Mouse (Mus musculus) E14TG2a.4 (cell line): ENCODE data around the gene Pde4d.

Experiments used
- H3K27me3 ChIP-seq: 2 replicates; pipeline ENCODE4 v1.6.1; 2014; ENCODE audit warnings: low read length, control low read depth; ENCODE audit not compliant: insufficient read depth
- H3K36me3 ChIP-seq: 2 replicates; pipeline ENCODE4 v1.6.1; 2014; ENCODE audit warnings: low read length, control low read depth; ENCODE audit not compliant: insufficient read depth
- H3K4me1 ChIP-seq: replicated peaks from 2 replicates; pipeline ENCODE4 v1.6.1; 2014; ENCODE audit warnings: low read depth, low read length, control low read depth
- H3K4me3 ChIP-seq: replicated peaks from 2 replicates; pipeline ENCODE4 v1.5.1; 2014; ENCODE audit warnings: mild to moderate bottlenecking, low read length
- H3K9me3 ChIP-seq: 2 replicates; pipeline ENCODE4 v1.6.1; 2014; ENCODE audit warnings: low read length, control low read depth
- CTCF ChIP-seq: conservative IDR thresholded peaks from 2 replicates; pipeline ENCODE4 v1.5.1; 2014; ENCODE audit warnings: low read length
- NANOG ChIP-seq: IDR thresholded peaks from 2 replicates; pipeline ENCODE4 v1.6.1; 2014; ENCODE audit warnings: borderline replicate concordance, low read length, mixed read lengths
- POU5F1 ChIP-seq: IDR thresholded peaks from 2 replicates; pipeline ENCODE4 v1.6.1; 2014; ENCODE audit warnings: low read length, borderline replicate concordance

Gene Pde4d

DNA sequence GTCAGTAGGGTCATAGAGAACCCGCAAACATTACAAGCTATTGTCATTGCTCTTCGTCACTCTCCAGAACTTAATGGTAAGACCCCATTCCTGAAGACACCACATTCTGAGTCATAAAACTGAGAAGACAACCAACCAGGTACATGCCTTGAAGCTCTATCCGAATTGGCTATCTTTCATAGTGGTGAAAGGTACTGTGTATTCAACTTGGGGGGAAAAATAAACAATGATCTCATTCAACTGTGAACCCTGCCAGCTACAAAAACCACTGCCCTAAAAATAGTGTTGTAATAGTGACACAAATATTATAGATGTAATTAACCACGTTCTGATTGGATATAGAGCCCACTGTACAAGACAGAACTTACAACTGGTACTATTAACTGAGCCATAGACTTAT, 1140.3 kb downstream of the Pde4d start:
- no peaks in the 10 kb centered on the region for H3K9me3 ChIP-seq
- H3K4me1 ChIP-seq, result no peaks in the 10 kb centered on the region
- H3K36me3 ChIP-seq, result no peaks in the 10 kb centered on the region
- no peaks in the 10 kb centered on the region for H3K27me3 ChIP-seq
- no peak overlapping the region for H3K4me3 ChIP-seq
- TF ChIP-seq CTCF, result no peak
- no peak for TF ChIP-seq POU5F1
- no peak for TF ChIP-seq NANOG

DNA sequence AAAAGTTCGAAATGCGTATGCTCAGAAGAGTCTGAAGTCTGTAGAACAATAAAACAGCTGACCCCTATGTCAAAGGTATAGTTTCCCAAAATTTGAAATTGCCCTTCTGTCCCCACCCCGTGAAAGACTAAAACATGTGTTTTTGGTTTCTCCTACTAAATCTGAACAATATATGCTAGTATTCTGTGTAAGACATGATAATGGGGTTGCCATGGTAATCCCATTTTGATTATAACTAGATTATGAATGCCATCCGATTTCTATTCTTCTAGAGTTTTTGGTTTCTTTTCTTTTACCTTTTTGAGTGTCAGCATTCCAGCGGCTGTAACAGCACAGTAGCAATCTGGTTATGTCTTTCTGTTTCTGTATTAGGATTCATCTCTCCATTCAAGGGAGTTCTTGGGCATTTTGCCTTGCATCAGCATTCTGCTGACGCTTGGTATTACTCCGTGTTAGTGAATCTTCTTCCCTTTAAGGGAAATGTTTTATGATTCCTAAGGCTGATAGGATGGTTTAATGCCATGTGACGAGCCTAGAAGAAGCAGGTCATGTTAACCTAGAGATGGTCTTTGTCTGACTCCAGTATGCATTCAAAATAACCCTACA, 1142.5 kb downstream of the Pde4d start:
- H3K4me3 ChIP-seq, result no peak overlapping the region
- H3K4me1 ChIP-seq, result no peaks in the 10 kb centered on the region
- no peaks in the 10 kb centered on the region for H3K36me3 ChIP-seq
- no peaks in the 10 kb centered on the region for H3K9me3 ChIP-seq
- no peak for TF ChIP-seq CTCF
- TF ChIP-seq NANOG, result no peak
- TF ChIP-seq POU5F1, result no peak
- no peaks in the 10 kb centered on the region for H3K27me3 ChIP-seq

DNA sequence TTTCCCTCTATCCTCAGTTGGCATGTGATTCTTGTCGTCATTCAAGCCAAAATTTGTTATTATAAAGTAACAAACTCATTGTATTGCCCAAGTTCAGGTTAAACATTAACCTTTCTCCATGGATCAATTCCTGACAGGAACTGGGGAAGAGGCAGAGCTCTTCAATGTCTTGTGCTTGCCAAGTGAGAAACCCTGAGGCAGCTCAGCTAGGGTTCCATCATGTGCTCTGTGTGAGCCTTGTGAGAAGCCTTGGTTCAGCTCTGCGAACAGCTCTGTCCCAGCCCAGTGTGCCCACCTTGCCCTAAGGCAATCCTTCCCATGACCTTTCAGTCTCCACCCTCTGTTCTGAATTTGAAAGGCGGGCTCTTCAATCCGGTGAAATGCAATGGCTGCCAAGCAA, 1150.0 kb downstream of the Pde4d start:
- no peaks in the 10 kb centered on the region for H3K27me3 ChIP-seq
- no peaks in the 10 kb centered on the region for H3K9me3 ChIP-seq
- H3K4me1 ChIP-seq, result peaks cover 35% of the 10 kb centered on the region
- TF ChIP-seq NANOG (peak; percentile 11; the same call in 1 of the 2 replicates), CTCF (no peak)
- no peak overlapping the region for H3K4me3 ChIP-seq
- H3K36me3 ChIP-seq, result no peaks in the 10 kb centered on the region

DNA sequence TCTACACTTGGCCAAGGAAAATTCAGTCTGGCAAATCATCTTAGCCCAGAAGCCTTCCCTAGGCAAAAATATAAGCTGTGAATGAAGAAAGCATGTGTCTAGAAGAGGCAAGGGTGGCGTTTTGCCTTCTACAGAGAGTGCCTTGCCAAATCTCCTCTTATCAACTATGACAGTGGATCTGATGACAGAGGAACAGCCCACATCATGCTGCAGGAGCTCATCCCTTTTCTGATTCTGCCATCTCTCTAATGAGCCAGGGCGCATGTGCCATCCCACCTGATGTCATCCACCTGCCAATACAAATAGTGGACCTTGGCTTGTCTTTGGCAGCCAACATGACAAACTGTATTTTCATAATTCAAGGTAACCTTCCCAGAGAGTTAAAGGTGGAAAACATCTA, 1154.3 kb downstream of the Pde4d start:
- no peaks in the 10 kb centered on the region for H3K36me3 ChIP-seq
- TF ChIP-seq POU5F1, result no peak
- no peak for TF ChIP-seq CTCF
- TF ChIP-seq NANOG, result no peak
- H3K4me1 ChIP-seq, result peaks cover 42% of the 10 kb centered on the region
- no peak overlapping the region for H3K4me3 ChIP-seq
- H3K9me3 ChIP-seq, result no peaks in the 10 kb centered on the region
- no peaks in the 10 kb centered on the region for H3K27me3 ChIP-seq

DNA sequence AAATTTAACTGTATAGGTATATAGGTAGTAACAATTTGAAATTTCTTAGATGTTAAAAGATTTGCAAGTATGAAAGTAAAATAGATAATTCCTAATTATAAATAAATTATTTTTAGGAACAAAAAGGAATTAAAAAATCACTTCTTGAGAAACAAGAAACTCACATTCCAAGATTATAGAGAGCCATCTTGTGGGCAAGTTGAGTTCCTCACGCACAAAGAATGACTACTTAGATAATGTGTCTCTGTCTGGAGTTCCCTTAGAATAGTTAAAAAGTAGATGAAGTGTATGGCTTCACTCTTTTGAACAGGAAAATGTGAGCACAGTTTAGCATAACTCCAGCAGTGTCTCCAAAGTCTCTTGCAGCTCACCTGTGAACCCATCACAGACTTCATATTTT, 1155.4 kb downstream of the Pde4d start:
- H3K27me3 ChIP-seq, result no peaks in the 10 kb centered on the region
- no peak overlapping the region for H3K4me3 ChIP-seq
- H3K4me1 ChIP-seq, result peaks cover 44% of the 10 kb centered on the region
- TF ChIP-seq POU5F1 (no peak), NANOG (no peak), CTCF (no peak; the same call in 1 of the 2 replicates)
- no peaks in the 10 kb centered on the region for H3K9me3 ChIP-seq
- no peaks in the 10 kb centered on the region for H3K36me3 ChIP-seq

DNA sequence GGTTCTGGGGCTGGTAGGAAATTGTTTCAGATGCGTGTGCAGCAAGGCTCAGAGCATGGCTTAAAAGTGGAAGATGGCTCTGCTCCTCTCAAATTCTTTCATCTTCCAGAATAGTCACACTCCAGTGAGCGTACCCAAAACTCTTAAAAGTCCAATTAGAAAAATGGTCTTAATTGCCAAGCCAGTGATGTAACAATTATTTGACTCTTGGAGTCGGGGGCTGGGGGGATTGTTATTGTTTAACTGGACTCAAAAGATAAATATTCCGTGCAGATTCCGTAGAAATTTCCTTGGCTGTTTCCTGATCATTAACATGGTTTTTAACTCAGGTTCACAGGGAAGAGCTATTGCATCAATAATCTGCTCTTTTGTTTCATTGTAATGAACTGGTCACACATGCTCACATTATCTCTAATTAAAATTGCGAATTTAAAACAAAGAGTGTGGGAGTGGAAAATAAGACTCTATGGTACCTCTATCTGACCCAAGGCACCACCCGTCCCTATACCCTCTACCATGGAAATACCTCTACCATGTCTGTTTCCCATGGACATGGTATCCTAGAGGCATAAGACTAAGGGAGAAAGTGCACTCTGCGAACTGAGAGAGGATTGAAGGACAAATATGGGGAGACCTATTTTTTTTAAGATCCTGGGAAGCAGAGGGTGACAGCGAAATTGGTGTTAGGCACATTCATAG, 1159.5 kb downstream of the Pde4d start:
- Histone ChIP-seq H3K36me3 (no peaks in the 10 kb centered on the region), H3K9me3 (no peaks in the 10 kb centered on the region), H3K4me1 (peaks cover 60% of the 10 kb centered on the region), H3K4me3 (no peak overlapping the region), H3K27me3 (no peaks in the 10 kb centered on the region)
- TF ChIP-seq NANOG (no peak), POU5F1 (no peak), CTCF (no peak)

DNA sequence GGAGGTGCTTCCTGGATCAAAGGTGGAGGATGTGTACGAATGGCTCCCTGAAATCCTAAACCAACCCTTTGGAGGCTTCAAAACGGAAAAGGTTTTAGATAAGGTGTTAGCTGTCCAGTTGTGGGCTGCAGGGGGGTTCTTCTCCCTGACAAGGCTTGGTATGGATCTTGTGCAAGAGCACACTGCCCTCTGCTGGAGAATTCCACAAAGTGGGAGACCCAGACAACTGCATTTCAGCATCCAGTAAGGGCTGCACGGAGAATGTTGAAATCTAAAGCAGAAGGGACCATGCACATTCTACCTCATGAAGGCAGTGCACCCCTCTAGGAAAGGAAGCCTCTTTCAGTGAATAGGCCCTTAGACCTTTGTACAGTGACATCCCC, 1160.0 kb downstream of the Pde4d start:
- no peak overlapping the region for H3K4me3 ChIP-seq
- no peaks in the 10 kb centered on the region for H3K9me3 ChIP-seq
- H3K27me3 ChIP-seq, result no peaks in the 10 kb centered on the region
- no peaks in the 10 kb centered on the region for H3K36me3 ChIP-seq
- TF ChIP-seq CTCF (peak; percentile 77), POU5F1 (no peak)
- H3K4me1 ChIP-seq, result peaks cover 66% of the 10 kb centered on the region

DNA sequence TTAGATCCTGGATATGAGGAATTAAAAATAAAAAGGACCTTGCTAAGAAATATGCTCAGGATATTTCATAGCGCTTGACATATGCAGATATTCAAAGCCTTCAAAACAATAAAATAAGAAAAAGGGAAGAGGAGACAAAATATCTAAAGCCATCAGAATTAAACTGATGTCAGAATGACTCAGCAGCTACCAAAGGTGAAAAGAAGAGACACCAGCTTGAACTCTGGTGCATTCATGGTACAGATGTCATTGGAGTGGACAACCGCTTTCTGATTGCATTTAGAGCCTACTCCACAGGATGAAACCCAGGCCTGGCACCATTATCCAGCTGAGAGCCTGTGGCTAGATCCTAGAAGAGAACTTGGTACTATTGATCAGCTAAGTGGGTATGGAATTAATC, 1161.0 kb downstream of the Pde4d start:
- H3K4me1 ChIP-seq, result peaks cover 75% of the 10 kb centered on the region
- TF ChIP-seq NANOG (no peak), POU5F1 (no peak), CTCF (no peak)
- no peaks in the 10 kb centered on the region for H3K27me3 ChIP-seq
- H3K9me3 ChIP-seq, result no peaks in the 10 kb centered on the region
- no peaks in the 10 kb centered on the region for H3K36me3 ChIP-seq
- no peak overlapping the region; the same call in 1 of the 2 replicates for H3K4me3 ChIP-seq
